Mouse (Mus musculus): ENCODE data around the gene Agtrap. TPM values are rescaled to one million over a fixed set of nuclear protein-coding genes. Genes with fewer than 3 reads are reported as not detected.

Gene Agtrap
- polyA plus RNA-seq, 1 experiment = 20.4 TPM

DNA sequence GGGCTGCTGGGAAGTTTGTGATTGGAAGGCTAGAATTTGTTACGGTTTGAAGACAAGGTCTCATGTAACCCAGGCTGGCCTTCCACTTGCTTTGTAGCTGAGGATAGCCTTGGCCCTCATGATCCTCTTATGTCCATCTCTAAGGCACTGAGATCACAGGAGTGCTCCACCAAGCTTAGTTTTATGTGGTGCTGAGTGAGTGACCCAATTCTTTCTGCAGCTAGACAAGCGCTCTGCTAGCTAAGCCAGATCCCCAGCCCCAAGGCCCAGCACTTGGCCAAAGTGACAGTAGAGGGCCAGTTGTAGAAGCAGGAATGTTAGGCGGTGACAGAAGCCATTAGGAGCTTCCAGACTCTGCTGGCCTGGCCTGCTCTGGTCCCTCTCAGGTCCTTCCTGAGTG lies 16.3 kb upstream of the Agtrap start:
- DNase-seq (ENCODE audit: low spot score) = no peak

GRCm38 (mm10) chr4:148101801-148102527 lies 14.1 kb upstream of the Agtrap start:
- no peak for DNase-seq (ENCODE audit: low spot score)

GRCm38 (mm10) chr4:148098666-148099065 lies 10.8 kb upstream of the Agtrap start:
- DNase-seq (ENCODE audit: low spot score) = no peak

- DNase-seq (ENCODE audit: low spot score) = no peak
Observed at GRCm38 (mm10) chr4:148097936-148098335, 10.1 kb upstream of the Agtrap start.

DNA sequence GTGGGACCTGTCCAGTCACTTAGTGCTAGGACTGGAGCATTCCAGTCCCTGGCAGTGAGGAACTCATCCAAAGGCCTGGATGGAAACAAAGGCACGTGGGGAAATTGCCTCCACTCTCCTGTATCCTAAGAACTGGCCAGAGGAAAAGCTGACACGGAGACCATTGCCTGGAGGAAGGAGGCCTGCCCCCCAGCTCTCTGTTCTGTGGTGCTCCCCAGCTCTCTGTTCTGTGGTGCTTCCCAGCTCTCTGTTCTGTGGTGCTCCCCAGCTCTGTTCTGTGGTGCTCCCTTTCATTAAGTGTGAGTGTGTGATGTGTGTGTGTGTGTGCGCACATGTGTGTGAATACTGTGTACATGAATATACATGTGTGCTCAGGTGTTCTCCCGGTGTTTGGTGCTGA lies 7.2 kb upstream of the Agtrap start:
- DNase-seq (ENCODE audit: low spot score) = no peak

DNA sequence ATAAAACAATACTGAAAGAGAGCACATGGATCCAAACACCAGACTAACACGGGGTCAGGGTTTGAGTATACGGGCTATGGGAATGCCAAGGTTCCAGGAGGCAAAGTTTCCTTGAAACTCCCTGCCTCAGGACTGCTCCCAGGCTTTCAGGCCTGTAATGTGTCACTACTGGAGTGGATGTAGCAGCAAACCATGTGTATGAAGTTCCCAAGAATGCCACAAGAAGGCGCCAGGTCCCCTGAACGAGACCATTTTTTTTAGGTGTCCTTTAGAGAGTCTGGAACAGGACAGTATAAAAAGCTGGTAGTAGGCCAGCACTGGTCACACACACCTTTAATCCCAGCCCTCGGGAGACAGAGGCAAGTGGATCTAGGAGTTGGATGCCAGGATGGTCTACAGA lies 6.3 kb upstream of the Agtrap start:
- DNase-seq (ENCODE audit: low spot score) = no peak

DNA sequence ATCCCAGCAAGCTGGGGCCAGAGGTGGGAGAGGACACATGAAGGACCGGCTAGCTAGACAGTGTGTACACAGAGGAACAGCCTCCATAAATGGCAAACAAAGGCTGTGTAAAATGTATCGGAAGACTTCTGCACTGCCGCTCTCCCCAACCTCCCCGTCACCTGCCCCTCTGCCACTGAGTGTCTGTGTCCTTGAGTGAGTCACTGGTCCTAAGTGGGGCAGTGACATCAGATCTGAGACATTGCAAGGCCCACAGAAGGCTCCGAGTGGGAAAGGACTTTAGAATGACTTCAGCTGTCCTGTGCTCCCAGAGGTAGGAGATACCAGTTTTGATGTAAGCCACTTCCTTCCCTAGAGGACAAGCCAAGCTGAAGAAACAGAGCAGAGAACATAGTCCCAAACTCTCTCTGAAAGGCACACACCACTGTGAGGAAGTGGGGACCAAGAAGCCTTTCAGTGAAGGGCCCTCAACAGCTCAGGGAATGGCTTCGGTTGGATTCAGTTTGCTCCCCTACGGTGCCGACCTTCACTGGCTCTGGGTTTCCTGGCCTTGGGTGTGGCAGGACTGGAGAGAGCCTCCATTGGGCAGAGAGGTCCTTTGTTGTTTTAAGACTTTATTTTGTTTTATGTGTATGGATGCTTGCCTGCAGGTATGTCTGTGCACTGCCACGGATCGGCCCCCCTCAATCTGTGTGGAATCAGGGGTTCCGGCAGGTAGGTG lies 4.9 kb upstream of the Agtrap start:
- no peak for DNase-seq (ENCODE audit: low spot score)

- no peak for DNase-seq (ENCODE audit: low spot score)
Observed at GRCm38 (mm10) chr4:148091181-148091580, 3.4 kb upstream of the Agtrap start.

- DNase-seq (ENCODE audit: low spot score) = no peak
Observed at GRCm38 (mm10) chr4:148089166-148089565, 1.3 kb upstream of the Agtrap start.

GRCm38 (mm10) chr4:148087091-148087906 lies 532 bp downstream of the Agtrap start:
- DNase-seq (ENCODE audit: low spot score) = no peak

- no peak for DNase-seq (ENCODE audit: low spot score)
Observed at GRCm38 (mm10) chr4:148085907-148086305, 1.9 kb downstream of the Agtrap start.

DNA sequence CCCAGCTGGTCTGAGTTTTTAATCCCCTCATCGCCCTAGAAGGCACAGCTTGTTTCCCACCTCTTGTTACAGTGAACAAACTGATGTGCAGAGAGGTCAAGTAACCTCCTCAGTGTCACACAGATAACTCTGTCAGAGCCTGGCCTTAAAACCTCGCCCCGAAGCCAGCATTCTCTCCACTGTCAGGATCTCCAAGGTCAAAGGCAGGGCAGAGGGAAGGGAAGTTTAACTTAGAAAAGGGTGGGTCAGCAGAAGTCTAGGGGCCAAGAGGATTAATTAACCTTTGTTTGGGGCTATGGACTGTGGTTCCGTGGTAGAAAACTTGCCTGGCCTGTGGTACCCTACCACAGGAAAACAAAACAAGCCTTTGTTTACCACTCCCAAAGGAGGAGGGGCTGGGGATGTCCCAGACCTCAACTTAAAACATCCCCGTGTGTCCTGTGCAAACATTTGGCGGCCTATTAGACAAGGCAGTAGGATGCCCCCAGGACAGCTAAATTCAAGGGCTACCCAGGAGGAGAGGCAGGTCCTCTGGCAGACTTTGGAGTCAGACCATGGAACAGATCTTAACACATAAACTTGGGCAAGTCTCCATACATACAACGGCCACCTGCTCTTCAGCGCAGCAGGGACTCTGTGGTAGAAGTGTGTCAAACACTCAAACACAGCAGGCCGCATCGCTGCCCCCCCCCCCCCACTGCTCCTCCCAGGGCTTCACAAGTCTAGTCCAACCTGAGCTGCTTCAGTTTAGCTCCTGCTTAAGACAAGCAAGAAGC lies 2.5 kb downstream of the Agtrap start:
- no peak for DNase-seq (ENCODE audit: low spot score)

- DNase-seq (ENCODE audit: low spot score) = no peak
Observed at GRCm38 (mm10) chr4:148084261-148084714, 3.5 kb downstream of the Agtrap start.

DNA sequence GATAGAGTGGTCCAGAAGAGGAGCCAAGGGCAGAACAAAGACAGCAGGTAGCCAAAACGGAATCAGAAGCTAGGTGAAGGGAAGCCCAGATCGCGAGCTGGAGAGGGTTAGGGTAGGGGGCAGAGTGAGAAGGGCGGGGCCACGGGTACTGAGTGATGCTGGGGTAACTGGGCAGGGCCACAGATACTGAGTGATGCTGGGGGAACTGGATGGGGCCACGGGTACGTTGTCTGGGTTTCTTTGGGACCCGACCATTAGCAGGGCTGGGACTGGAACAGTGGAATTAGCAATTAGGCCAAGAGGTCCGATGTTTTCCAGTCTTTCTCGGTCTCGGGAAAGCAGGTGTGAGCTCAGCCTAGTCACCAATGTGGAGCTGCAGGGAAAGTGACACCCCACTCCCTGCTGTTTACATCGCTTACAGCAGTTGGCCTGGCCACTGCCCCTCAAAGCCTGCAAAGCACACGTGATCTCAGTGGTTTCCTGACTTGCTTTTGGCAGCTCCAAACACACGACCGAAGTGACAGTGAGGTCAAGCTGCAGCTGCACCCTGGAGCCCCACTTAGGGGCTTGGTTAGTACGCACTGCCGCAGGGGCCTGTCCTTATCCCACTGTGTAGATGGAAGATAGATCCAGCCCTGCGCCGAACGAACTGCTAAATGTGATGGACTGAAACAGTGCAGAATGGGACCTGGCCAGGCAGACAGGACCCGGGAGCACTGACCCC lies 4.5 kb downstream of the Agtrap start:
- no peak for DNase-seq (ENCODE audit: low spot score)

GRCm38 (mm10) chr4:148082257-148083044 lies 5.4 kb downstream of the Agtrap start:
- no peak for DNase-seq (ENCODE audit: low spot score)

DNA sequence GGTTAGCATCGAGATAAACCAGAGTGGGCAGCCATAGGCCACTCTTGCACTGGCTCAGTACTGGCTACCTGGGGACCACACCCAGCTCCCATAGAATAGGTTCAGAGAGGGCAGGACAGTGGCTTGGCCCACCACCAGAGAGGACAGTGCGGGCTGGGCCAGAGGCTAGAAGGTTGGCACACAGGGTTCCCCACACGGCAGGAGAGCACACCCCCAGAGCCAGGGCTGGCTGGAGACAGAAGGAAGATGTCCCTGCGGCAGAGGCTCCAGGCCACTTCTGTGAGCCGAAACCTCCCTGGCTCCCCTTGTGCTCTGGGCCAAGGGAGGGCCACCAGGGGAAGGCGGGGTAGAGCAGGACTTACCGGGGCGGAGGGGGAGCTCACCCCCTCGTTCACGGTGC lies 6.6 kb downstream of the Agtrap start:
- no peak for DNase-seq (ENCODE audit: low spot score)

GRCm38 (mm10) chr4:148080597-148080973 lies 7.2 kb downstream of the Agtrap start:
- no peak for DNase-seq (ENCODE audit: low spot score)

DNA sequence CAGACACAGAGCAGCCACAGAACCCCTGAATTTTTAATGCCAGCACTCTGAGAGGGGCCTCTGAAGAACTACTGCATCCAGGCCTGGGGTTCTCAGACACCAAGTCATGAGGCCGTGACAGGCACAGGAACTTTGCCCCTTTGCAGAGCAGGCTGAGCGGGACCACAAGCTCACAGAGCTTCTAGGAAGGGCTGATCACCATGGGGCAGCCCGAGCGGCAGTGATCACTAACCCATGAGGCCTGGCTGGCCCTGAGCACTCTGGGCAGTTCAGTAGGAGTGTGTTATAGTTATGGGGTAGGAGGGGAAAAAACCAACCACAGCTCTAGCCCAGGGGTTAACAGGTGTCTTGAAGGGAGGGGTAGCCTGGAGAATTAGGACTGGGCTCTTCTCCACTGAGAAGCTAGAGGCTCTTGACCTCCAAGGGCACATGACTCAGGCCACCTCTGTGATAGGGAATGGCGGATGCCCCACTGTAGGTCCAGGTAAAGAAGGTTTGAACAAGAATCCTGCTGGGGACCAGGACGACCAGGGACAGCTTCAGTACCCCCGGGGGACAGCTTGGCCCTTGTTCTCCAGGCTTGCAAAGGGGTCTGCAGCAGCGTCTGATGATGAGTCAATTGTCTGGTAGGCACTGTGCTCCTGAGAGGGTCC lies 7.8 kb downstream of the Agtrap start:
- DNase-seq (ENCODE audit: low spot score) = no peak

DNA sequence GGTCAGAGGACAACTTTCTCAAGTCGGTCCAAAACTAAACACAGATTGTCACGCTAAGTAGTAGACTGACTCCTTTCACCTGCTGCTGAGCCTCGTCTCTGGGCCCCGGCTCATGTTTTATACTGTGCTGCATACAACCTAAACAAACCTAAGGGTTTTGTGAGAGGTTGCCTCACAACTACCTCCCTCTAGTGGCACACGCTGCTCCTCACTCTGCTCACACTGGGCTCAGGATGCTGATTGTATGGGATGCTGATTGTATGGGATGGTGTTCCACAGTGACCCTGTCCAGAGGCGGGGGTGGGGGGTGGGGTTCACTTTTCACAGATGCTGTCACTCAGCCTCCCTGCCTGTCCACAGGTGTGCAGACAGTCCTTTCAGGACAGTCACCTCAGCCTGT lies 8.6 kb downstream of the Agtrap start:
- no peak for DNase-seq (ENCODE audit: low spot score)

DNA sequence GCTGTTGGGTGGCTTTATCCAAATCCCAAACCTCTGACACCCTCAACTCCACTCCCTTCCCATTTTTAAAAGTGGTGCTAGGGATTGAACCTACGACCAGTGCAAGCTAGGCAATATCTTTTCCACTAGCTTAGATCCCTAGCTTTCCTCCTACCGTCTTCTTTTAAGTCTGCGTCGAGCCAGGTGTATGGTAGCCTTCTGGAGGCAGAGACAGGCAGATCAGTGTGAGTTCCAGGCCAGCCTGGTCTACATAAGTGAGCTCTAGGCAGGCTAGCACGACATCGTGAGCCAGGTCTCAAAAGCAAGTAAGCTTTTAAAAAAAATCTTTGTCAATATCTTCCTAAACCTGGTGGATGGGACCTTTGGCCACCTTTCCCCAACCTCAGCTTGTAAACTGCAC lies 11.9 kb downstream of the Agtrap start:
- DNase-seq (ENCODE audit: low spot score) = no peak
